Mouse (Mus musculus): ENCODE measurements around the gene Gm17428. TPM values are rescaled to one million over a fixed set of nuclear protein-coding genes. Genes with fewer than 3 reads are reported as not detected.
"Not testable (repeated sequence)": the region's sequence is repeated elsewhere in the genome, so short reads cannot be mapped to it uniquely, and the experiment has no call there.

The Gm17428 gene
- polyA plus RNA-seq, 1 experiment from 2014 or later = not detected

GRCm38 (mm10) chr14:54959197-54959596 lies 17.5 kb upstream of the Gm17428 start:
- Histone ChIP-seq H3K27me3 (replicated peaks; ENCODE audit: control insufficient read depth, insufficient read depth, low read length) (no peaks in the 10 kb centered on the region), H3K4me3 (ENCODE audit: low read depth, low read length) (no peak overlapping the region), H3K27ac (ENCODE audit: low read depth, low read length) (no peak overlapping the region), H3K4me2 (no peak overlapping the region), H3K9me3 (ENCODE audit: control insufficient read depth, low read length) (no peaks in the 10 kb centered on the region), H3K9ac (ENCODE audit: low read depth, low read length) (no peak overlapping the region), H3K4me1 (replicated peaks; ENCODE audit: control insufficient read depth, insufficient read depth, low read length) (no peaks in the 10 kb centered on the region), H3K36me3 (ENCODE audit: control insufficient read depth, insufficient read depth, low read length) (no peaks in the 10 kb centered on the region)
- no peak for ATAC-seq (replicated peaks; ENCODE audit: low FRiP score)
- DNase-seq (ENCODE audit: low spot score) = no peak
- 82% methylated on average over 3 of the region's 3 CpGs for WGBS

DNA sequence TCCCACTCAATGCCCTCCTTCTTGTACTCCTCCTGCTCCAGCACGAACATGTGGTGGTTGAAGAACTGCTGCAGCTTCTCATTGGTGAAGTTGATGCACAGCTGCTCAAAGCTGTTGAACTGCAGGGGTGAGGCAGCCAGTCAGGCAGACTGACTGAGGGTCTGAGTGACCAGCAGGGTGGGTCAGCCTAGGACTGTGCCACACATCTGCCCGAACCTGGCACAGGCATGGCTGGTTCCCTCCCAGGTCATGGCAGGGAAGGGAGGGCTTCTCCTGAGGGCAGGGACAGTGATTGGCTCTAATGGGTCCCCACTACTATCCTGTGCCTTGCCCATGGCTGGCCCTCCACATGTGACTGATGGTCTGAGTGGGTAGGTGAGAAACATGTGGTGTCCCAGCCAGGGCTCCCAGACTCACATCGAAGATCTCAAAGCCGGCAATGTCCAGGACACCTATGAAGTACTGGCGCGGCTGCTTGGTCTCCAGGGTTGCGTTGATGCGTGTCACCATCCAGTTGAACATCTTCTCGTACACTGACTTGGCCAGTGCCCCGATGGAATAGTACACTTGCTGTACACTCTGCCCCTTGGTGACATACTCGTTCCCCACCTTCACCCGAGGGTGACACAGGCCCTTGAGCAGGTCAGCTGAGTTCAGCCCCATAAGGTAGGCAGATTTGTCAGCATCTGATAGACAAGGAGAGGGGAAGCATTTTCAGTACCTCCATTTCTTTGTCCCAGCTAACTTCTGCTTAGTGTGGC lies 16.7 kb upstream of the Gm17428 start:
- H3K9ac ChIP-seq (ENCODE audit: low read depth, low read length); DNase-seq (ENCODE audit: low spot score); H3K27me3 ChIP-seq (replicated peaks; ENCODE audit: control insufficient read depth, insufficient read depth, low read length); H3K27ac ChIP-seq (ENCODE audit: low read depth, low read length); H3K9me3 ChIP-seq (ENCODE audit: control insufficient read depth, low read length); H3K4me1 ChIP-seq (replicated peaks; ENCODE audit: control insufficient read depth, insufficient read depth, low read length); H3K4me3 ChIP-seq (ENCODE audit: low read depth, low read length); H3K36me3 ChIP-seq (ENCODE audit: control insufficient read depth, insufficient read depth, low read length); H3K4me2 ChIP-seq; ATAC-seq (replicated peaks; ENCODE audit: low FRiP score): not testable (repeated sequence)
- WGBS = 86% methylated on average over 12 of the region's 12 CpGs

GRCm38 (mm10) chr14:54960769-54961168 lies 16.0 kb upstream of the Gm17428 start:
- H3K4me3 ChIP-seq (ENCODE audit: low read depth, low read length) = no peak overlapping the region
- no peak overlapping the region for H3K4me2 ChIP-seq
- H3K36me3 ChIP-seq (ENCODE audit: control insufficient read depth, insufficient read depth, low read length) = no peaks in the 10 kb centered on the region
- no peaks in the 10 kb centered on the region for H3K27me3 ChIP-seq (replicated peaks; ENCODE audit: control insufficient read depth, insufficient read depth, low read length)
- no peak overlapping the region for H3K27ac ChIP-seq (ENCODE audit: low read depth, low read length)
- ATAC-seq (replicated peaks; ENCODE audit: low FRiP score) (no peak), DNase-seq (ENCODE audit: low spot score) (no peak)
- H3K9me3 ChIP-seq (ENCODE audit: control insufficient read depth, low read length) = no peaks in the 10 kb centered on the region
- H3K4me1 ChIP-seq (replicated peaks; ENCODE audit: control insufficient read depth, insufficient read depth, low read length) = no peaks in the 10 kb centered on the region
- 58% methylated on average over 10 of the region's 10 CpGs for WGBS
- no peak overlapping the region for H3K9ac ChIP-seq (ENCODE audit: low read depth, low read length)

DNA sequence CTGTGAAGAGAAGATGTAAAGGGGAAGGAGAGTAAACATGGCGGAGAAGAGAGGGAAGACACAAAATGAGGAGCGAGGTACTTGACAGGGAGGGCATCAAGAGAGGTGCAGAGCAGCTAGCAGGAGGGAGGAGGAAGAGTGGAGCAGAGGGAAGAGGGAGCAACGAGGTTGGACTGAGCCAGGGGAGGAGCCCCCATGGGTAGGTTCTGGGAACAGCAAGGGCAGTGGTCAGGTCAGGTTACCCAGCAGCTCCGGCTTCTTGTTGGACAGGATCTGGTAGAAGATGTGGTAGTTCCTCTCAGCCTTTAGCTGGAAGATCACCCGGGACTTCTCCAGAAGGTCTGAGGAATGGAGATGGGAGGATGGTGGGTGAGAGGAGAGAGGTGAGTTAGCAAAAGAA lies 15.2 kb upstream of the Gm17428 start:
- no peak overlapping the region for H3K9ac ChIP-seq (ENCODE audit: low read depth, low read length)
- no peaks in the 10 kb centered on the region for H3K9me3 ChIP-seq (ENCODE audit: control insufficient read depth, low read length)
- H3K4me1 ChIP-seq (replicated peaks; ENCODE audit: control insufficient read depth, insufficient read depth, low read length) = no peaks in the 10 kb centered on the region
- no peak overlapping the region for H3K27ac ChIP-seq (ENCODE audit: low read depth, low read length)
- ATAC-seq (replicated peaks; ENCODE audit: low FRiP score) (no peak), DNase-seq (ENCODE audit: low spot score) (no peak)
- H3K36me3 ChIP-seq (ENCODE audit: control insufficient read depth, insufficient read depth, low read length) = no peaks in the 10 kb centered on the region
- 70% methylated on average over 5 of the region's 5 CpGs for WGBS
- H3K27me3 ChIP-seq (replicated peaks; ENCODE audit: control insufficient read depth, insufficient read depth, low read length) = no peaks in the 10 kb centered on the region
- no peak overlapping the region for H3K4me3 ChIP-seq (ENCODE audit: low read depth, low read length)
- H3K4me2 ChIP-seq = no peak overlapping the region

DNA sequence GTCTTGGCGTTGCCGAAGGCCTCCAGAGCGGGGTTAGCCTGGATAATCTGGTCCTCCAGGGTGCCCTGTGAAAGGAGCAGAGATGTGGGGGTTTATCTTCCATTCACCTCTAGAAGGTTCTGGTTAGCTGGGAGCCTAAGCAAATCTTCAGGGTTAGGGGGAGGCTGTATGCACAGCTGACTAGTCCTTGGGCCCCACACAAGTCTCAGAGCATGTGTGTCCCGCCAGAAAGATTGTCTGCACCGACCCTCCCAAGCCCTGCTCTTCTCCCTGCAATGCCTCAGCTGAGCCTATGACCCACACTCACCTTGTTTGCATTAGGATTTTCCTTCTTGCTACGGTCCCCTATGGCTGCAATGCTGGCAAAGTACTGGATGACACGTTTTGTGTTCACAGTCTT lies 14.0 kb upstream of the Gm17428 start:
- Histone ChIP-seq H3K4me1 (replicated peaks; ENCODE audit: control insufficient read depth, insufficient read depth, low read length) (no peaks in the 10 kb centered on the region), H3K36me3 (ENCODE audit: control insufficient read depth, insufficient read depth, low read length) (no peaks in the 10 kb centered on the region), H3K4me3 (ENCODE audit: low read depth, low read length) (no peak overlapping the region), H3K27ac (ENCODE audit: low read depth, low read length) (no peak overlapping the region), H3K4me2 (no peak overlapping the region), H3K9me3 (ENCODE audit: control insufficient read depth, low read length) (no peaks in the 10 kb centered on the region), H3K27me3 (replicated peaks; ENCODE audit: control insufficient read depth, insufficient read depth, low read length) (no peaks in the 10 kb centered on the region), H3K9ac (ENCODE audit: low read depth, low read length) (no peak overlapping the region)
- WGBS = 83% methylated on average over 7 of the region's 7 CpGs
- DNase-seq (ENCODE audit: low spot score) (no peak), ATAC-seq (replicated peaks; ENCODE audit: low FRiP score) (no peak)

DNA sequence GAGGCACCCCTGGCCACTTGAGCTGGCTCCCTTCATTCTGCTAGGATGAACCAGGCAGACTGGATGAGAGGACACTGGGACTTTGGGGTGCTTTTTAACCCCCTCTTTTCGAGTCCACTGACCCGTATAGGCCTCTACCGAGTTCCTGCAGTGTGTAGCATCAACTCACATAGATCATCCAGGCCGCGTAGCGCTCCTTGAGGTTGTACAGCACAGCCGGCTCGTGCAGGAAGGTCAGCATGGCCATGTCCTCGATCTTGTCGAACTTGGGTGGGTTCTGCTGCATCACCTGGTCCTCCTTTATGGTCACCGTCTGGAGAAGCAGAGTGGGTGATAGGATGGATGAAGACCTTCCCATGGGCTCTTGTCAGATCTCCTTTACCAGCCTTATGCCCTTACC lies 13.0 kb upstream of the Gm17428 start:
- no peak overlapping the region for H3K27ac ChIP-seq (ENCODE audit: low read depth, low read length)
- no peak overlapping the region for H3K4me2 ChIP-seq
- WGBS = 87% methylated on average over 11 of the region's 11 CpGs
- no peaks in the 10 kb centered on the region for H3K27me3 ChIP-seq (replicated peaks; ENCODE audit: control insufficient read depth, insufficient read depth, low read length)
- H3K4me1 ChIP-seq (replicated peaks; ENCODE audit: control insufficient read depth, insufficient read depth, low read length) = no peaks in the 10 kb centered on the region
- H3K9ac ChIP-seq (ENCODE audit: low read depth, low read length) = no peak overlapping the region
- no peak for ATAC-seq (replicated peaks; ENCODE audit: low FRiP score)
- DNase-seq (ENCODE audit: low spot score) = no peak
- H3K4me3 ChIP-seq (ENCODE audit: low read depth, low read length) = no peak overlapping the region
- no peaks in the 10 kb centered on the region for H3K36me3 ChIP-seq (ENCODE audit: control insufficient read depth, insufficient read depth, low read length)
- H3K9me3 ChIP-seq (ENCODE audit: control insufficient read depth, low read length) = no peaks in the 10 kb centered on the region

GRCm38 (mm10) chr14:54965044-54965443 lies 11.7 kb upstream of the Gm17428 start:
- Histone ChIP-seq H3K27me3 (replicated peaks; ENCODE audit: control insufficient read depth, insufficient read depth, low read length) (0 out of 2 replicates have a peak, but pooled peaks cover 2% of the 10 kb centered on the region), H3K4me3 (ENCODE audit: low read depth, low read length) (no peak overlapping the region), H3K9me3 (ENCODE audit: control insufficient read depth, low read length) (no peaks in the 10 kb centered on the region), H3K9ac (ENCODE audit: low read depth, low read length) (no peak overlapping the region), H3K4me1 (replicated peaks; ENCODE audit: control insufficient read depth, insufficient read depth, low read length) (no peaks in the 10 kb centered on the region), H3K36me3 (ENCODE audit: control insufficient read depth, insufficient read depth, low read length) (no peaks in the 10 kb centered on the region), H3K4me2 (no peak overlapping the region), H3K27ac (ENCODE audit: low read depth, low read length) (no peak overlapping the region)
- 73% methylated on average over 15 of the region's 15 CpGs for WGBS
- no peak for ATAC-seq (replicated peaks; ENCODE audit: low FRiP score)
- no peak for DNase-seq (ENCODE audit: low spot score)

GRCm38 (mm10) chr14:54965631-54966030 lies 11.1 kb upstream of the Gm17428 start:
- Histone ChIP-seq H3K27me3 (replicated peaks; ENCODE audit: control insufficient read depth, insufficient read depth, low read length) (0 out of 2 replicates have a peak, but pooled peaks cover 3% of the 10 kb centered on the region), H3K4me1 (replicated peaks; ENCODE audit: control insufficient read depth, insufficient read depth, low read length) (no peaks in the 10 kb centered on the region), H3K27ac (ENCODE audit: low read depth, low read length) (no peak overlapping the region), H3K4me2 (no peak overlapping the region), H3K36me3 (ENCODE audit: control insufficient read depth, insufficient read depth, low read length) (no peaks in the 10 kb centered on the region), H3K9me3 (ENCODE audit: control insufficient read depth, low read length) (no peaks in the 10 kb centered on the region), H3K4me3 (ENCODE audit: low read depth, low read length) (no peak overlapping the region), H3K9ac (ENCODE audit: low read depth, low read length) (no peak overlapping the region)
- ATAC-seq (replicated peaks; ENCODE audit: low FRiP score) (no peak), DNase-seq (ENCODE audit: low spot score) (no peak)
- 56% methylated on average over 6 of the region's 6 CpGs for WGBS

DNA sequence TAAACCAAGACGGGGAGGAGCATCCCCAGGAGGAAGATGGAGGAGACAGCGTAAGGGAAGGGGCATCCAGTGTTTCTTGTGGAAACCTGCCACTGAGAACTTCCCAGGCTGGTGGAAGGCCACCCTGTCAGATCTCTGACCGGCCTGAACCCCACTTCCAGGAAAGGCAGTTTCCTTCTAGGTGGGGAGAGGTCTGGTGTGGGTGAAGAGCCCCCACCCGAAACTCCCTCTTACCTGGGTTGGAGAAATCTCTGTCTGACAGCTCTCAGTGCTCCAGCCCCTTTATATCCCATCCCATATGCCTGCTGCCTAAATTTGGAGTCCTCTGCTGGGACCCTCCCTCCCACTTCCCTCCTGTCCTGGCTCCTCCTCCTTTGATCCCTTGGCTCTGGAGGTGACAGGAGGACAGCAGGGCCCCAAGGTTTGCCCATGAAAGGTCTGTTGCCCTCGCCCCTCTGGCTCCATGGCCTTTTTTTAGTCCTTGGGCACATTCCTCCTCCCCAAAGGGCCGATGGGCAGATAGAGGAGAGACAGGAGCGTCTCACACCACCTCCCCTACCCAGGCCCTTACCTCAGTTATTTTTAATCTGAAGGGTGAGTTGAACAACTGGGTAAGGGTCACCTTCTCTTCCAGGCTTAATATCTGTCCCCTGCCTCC lies 10.3 kb upstream of the Gm17428 start, which contains the start of gene Myh6:
Gene Myh6 (minus strand): TSS at position 608 of the 658 bp plus-strand sequence.
- no peak within 1 kb of the TSS for H3K27ac ChIP-seq (ENCODE audit: low read depth, low read length)
- no peak within 1 kb of the TSS for H3K4me2 ChIP-seq
- no peak within 1 kb of the TSS for H3K9ac ChIP-seq (ENCODE audit: low read depth, low read length)
- 65% methylated on average over 7 of the region's 7 CpGs for WGBS
- H3K4me3 ChIP-seq (ENCODE audit: low read depth, low read length) = no peak within 1 kb of the TSS
- 0 out of 2 replicates have a peak, but pooled peaks cover 3% of the 10 kb centered on the region for H3K27me3 ChIP-seq (replicated peaks; ENCODE audit: control insufficient read depth, insufficient read depth, low read length)
- DNase-seq (ENCODE audit: low spot score) = no peak
- no peak for ATAC-seq (replicated peaks; ENCODE audit: low FRiP score)
- H3K36me3 ChIP-seq (ENCODE audit: control insufficient read depth, insufficient read depth, low read length) = no peaks in the 10 kb centered on the region
- no peaks in the 10 kb centered on the region for H3K9me3 ChIP-seq (ENCODE audit: control insufficient read depth, low read length)
- no peaks in the 10 kb centered on the region for H3K4me1 ChIP-seq (replicated peaks; ENCODE audit: control insufficient read depth, insufficient read depth, low read length)

Measured in liver, embryonic 11.5 days (tissue).